Mouse (Mus musculus) hematopoietic stem cell, adult 5-6 weeks (primary cell): Measurements from ENCODE around the gene Clasp2. TPM values are rescaled to one million over a fixed set of nuclear protein-coding genes. Genes with fewer than 3 reads are reported as not detected.
"Not testable (repeated sequence)": the region's sequence is repeated elsewhere in the genome, so short reads cannot be mapped to it uniquely, and the experiment has no call there.

Experiments
- ATAC-seq, 2 experiments: fragments of 125-278 bp in 1 of 2; replicated peaks in 1 of 2; 2 replicates each; pipeline ENCODE4 v1.8.0; 2016 to 2017; ENCODE audit warnings: inconsistent platforms in 2 of 2, mild to moderate bottlenecking in 2 of 2, moderate number of reproducible peaks in 2 of 2, low read depth in 1 of 2, moderate TSS enrichment in 1 of 2; ENCODE audit not compliant: low FRiP score in 2 of 2, poor library complexity in 2 of 2, severe bottlenecking in 2 of 2, insufficient read depth in 1 of 2, low TSS enrichment in 1 of 2
- total RNA-seq: library from RNA; stranded (forward); fragments of 172-1452, 232-1000 nt; gene quantifications from 2 replicates; pipeline ENCODE4 v1.2.3, GENCODE M21; 2017

Clasp2 gene
- total RNA-seq, 1 experiment from 2014 or later: 37.7 TPM

DNA sequence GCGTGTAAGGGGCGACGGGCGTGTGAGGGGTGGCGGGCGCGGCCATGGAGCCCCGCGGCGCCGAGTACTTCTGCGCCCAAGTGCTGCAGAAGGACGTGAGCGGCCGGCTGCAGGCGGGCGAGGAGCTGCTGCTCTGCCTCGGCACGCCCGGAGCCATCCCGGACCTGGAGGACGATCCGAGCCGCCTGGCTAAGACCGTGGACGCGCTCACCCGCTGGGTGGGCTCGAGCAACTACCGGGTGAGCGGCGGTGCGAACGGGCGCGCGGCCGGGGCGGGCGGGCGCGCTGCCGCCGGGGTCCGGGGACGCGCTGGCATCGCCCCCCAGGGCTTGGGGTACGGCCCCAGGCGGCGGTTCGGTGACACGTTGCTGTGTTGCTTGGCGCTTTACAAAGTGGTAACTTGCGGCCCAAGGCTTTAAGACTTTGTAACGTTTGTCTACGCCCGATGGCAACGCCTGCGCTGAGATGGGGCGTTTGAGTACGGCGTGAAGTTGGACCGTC, 414 bp downstream of the Clasp2 start:
- peak; percentile 29 to 33; a peak in 2 of 4 replicates for ATAC-seq

DNA sequence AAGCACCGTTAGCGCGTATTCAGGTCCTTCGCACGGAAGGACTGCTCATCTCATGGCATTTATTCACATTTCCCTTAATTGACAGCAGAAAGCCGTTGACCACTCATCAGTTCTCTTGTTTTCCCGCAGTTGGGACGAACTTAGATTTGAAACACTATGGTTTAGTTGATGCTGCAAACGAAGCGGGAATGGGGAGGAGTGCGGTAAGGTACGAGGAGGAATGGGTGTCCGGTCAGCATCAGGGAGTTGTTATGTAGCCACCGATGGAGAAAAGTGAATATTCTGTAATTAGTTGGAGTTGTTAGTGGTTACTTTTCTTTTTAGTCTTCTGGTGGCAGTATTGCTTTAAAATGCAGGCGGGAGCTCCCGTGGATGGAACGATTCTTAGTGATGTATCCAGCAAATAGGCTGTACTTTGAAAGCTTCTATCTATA, 1.1 kb downstream of the Clasp2 start:
- peak in 1 of 2 experiments; percentile 30; a peak in 2 of 4 replicates for ATAC-seq

DNA sequence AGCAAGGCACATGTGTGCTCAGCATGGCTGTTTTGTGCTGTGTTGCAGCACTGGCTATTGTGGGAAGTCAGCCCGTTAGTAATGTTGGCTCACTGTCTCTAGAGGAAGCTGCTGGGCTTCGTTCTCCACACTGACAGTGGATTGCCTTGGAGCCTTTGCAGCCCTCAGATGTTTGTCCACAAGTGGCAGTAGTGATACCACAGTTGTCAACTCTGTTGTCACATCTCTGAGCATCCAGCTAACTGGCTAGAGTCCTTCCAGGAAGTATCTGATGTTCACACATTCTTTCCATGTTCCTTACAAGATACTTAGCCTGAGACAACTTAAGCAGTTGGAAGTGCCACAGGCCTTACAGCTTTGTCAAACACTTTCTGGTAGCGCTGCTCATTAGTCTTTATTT, 2.0 kb downstream of the Clasp2 start:
- no peak; a peak in 1 of 4 replicates for ATAC-seq

DNA sequence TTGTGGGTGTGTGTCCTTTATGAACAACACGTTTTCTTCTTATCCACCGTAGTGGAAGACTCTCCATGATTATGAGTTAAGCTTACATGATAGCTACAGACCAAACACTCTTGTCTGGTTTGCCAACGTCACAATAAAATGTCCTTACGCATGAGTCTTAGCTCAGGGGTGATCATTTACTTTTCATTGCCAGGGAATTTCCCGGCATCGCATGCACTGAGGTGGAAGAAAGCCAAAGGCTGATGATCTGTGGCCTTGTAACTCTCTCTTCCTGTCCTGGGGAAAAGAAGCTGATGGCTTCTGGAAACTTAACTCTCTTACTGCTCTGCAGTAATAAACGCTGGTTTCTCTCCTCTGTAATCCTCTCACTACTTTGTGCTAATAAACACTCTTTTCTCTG, 8.1 kb downstream of the Clasp2 start:
- no peak for ATAC-seq

DNA sequence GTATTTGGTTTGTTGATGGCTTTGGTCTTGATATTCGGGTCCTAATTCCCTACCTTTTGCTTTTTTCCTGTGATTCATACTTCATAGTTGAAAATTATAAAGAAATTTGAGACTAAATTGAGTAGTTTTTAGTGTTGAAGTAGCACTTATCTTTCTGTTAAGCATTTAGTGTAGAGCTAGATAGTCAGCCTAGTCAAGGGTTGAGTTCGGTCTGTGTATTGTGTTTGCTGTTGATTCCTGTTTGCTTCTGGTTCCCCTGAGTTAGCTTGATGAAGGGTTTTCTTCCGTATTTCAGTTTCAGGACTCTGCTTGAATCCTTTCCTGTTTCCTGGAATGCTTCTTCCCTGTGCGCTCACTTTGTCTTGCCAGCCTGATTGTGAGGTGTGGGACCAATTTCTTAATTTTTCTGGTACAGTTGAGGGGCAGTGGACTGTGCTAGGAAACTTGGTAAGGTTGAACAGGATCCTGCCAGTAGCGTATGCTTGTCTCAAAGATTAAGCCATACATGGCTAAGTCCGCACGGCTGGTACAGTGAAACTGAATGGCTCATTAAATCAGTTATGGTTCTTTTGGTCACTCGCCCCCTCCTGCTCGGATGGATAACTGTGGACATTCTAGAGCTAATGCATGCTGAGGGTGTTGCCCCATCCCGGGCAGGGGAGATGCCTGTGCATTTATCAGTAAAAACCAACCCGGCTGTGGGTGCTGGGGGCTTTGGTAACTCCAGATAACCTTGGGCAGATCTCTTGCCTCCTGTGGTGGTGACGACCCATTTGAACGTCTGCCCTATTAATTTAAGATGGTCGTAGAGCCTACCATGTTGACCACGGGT, 14.8 kb downstream of the Clasp2 start:
- ATAC-seq: peak in 1 of 2 experiments; percentile 32; a peak in 1 of 4 replicates

DNA sequence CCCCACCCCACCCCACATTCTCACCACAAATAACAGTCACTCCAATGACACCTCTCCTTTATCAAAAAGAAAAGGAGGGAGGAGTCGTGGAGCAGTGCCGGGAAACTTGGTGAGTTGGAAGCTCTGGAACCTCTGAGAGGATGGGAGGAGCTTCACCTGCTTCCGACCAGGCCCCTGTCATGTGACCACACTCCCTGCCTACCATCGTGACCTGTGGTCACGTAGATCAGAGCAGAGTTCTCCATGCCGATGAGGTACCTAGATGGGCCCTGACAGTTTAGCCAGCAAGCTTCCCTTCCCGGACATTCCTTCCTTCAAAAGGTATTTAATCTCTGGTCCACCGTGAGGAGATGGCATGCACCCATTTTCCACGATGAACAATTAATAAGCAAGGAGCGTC, 17.2 kb downstream of the Clasp2 start:
- no peak for ATAC-seq

DNA sequence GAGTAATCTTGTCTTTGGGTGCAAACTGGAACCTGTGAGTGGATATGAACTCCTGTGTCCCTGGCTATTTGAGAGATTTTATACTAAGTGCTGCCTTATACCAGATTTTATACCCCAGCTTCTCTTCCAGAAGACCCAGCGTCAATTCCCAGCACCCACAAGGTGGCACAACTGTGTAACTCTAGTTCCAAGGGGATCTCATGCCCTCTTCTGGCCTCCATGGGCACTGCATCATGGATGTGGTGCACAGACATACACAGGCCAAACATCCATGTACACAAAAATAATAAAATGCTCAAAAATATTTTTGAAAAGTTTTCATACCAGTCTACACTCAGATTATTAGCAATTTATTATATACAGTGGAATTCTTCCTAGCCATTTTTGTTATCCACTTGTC, 18.4 kb downstream of the Clasp2 start:
- no peak for ATAC-seq

DNA sequence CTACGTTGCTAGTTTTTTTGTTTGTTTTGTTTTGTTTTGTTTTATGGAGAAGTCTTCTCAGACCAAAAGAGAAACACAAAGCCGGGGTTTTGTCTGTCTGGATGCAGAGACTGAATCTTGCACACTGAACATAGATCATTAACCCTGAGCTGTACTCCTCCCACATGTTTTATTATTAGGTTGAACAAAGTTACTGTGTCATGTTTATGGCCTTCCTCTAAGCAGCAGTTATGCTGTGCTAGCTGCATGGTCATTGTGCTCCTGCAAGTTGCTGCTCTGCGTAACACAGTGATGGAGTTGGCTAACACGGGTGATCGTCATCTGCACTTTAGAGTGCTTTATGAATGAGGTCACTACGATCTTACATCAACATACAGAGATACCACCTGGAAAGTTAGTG, 21.1 kb downstream of the Clasp2 start:
- ATAC-seq: no peak

DNA sequence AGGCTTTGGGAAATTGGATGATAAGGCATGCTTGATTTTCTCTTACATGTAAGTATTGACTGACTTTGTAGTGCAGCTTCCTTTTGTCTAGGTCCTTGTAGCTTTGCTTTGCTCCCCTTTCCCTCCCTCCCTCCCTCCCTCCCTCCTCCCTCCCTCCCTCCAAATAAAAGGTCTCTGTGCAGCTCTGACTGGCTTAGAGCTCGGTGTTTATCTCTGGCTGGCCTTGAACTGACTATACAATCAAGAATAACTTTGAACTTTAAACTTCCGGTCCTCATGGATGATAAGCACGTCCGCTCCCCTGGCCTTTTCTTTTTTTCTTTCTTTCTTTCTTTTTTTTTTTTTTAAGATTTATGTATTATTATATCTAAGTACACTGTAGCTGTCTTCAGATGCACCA, 21.9 kb downstream of the Clasp2 start:
- ATAC-seq: no peak

DNA sequence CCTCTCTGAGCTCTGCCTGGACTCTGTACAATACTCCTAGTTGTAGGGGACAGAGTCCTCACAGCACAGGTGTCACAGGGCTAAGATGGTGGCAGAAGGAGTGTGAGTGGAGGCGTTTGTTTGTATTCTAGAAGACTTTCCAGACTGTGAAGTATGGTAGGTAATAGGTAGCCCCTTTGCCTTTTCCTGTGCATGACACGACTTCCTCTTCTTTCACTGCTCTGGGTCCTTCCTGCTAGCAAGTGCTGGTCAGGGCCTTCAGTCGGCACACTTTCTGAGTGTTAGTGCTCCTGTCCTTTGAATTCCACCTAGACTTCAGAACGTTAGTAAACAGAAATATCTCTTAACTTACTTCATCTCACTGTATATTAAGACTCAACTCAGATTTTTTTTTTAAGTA, 29.4 kb downstream of the Clasp2 start:
- ATAC-seq: peak; percentile 62 to 69

DNA sequence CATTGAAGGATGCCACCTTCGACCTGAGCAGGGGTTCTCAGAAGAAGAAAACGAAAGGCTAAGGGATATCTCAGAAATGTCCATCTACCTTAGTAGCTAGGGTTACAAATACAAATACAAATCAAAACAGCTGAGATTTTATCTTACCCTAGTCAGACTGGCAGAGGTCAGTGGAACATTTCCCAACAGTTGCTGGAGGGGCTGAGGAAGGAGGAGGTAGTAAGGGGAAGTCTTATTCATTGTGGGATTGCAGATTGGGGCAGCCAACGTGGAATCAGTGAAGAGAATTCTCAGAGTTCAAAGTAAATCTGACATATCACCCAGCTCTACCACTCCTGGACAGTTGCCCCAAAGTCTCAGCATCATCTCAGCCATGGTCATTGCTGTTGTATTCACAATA, 39.6 kb downstream of the Clasp2 start:
- ATAC-seq: no peak; a peak in 1 of 4 replicates

DNA sequence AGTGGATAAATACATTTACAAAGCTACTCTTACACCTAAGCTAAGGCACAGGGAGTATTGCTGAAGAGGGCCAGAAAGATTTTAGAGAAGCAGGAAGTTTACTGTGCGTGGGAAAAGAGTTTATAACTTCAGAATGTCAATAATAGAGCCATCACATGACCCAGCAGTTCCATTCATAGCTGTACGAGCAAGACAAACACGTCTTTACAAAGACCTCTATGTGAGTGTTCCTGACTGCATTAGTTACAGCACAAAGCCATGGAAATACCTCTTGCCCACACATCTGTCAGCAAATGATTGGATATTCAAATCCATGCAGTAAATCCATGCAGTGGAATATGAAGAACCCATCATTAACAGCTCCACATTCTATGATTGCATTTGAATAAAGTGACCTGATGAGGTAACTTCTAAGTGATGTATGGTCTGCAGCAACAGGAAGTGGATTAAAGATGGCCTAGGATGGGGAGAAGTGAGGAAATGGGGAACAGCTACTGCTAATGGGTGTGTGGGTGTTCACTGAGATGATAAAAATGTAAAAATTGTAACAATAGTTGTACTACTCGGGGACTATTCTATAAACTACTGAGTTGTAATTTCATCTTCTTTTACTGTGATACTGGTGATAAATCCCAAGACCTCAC, 41.2 kb downstream of the Clasp2 start:
- ATAC-seq: no peak

DNA sequence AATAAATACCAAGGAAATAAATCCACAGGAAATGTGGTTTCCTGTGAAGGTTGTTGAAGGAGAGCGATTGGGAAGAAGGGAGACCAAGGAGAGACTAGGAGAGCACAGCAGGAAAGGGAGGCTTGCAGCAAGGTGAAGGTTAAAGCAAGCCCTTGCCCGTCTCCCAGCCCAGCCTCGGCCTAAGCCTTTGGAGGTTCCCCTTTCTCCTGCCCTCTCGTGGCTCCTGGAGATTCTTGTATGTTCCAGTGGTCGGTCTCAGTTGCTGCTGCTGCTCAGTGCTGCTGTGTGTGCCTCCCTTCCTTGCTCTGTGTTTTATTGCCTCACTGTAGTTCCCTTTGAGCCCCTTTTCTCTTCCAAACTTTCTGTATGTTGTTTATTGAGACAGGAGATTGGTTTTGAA, 42.4 kb downstream of the Clasp2 start:
- peak; percentile 64 to 77 for ATAC-seq

DNA sequence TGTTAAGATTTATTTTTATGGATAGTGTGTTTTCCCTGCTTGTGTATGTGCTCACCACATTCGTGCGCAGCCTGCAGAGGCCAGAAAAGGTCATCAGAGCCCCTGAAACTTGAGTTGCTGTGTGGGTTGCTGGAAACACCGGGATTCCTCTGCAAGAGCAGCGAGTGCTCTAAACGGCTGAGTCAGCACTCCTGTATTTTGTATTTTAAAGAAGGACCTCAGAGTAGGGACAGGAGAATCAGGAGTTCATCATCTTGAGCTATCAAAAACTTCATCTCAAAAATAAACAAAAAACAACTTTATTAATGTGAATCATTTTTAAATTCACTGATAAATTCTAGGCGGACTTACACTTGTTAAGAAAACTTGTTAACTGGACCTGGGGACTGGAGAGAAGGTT, 48.0 kb downstream of the Clasp2 start:
- not testable (repeated sequence) for ATAC-seq

DNA sequence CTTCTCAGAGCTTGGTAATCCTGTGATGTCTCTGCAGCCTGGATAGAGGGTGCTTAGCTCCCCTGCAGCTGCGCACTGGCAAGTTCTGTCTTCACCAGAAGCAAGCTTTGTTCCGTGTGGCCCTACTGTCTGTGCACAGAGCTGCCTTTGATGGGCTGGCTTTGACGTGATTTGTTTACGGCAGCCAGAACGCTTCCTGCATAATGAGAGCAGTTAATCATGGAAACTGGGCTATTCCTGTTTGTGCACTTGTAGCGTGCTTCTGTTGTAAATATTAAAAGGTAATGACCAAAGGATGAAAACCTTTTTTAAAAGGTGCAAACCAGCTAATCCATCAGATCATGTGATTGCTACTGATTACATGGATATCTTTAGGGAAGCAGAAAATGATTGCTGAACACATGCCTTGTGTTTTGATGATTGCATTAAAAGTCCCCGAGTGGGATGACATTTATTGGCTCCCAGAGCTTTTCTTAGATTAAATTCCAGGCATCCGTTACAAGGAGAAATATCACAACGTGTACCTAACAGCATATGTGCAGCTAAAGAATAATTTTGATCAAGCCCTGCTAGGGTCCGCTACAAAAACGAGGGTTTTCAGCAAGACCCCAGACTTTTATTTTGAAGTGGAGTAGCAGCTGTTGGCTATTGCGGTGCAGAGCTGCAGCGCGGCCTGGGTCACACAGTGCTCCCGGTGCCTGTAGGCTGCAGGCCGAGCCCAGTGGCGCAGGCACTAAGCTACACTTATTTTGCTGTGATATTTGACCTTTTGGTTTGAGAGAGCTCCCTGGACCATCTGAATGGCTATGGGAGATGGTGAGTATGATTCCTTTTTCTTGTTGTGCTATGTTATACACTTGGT, 51.6 kb downstream of the Clasp2 start:
- ATAC-seq: peak; percentile 95 to 97

DNA sequence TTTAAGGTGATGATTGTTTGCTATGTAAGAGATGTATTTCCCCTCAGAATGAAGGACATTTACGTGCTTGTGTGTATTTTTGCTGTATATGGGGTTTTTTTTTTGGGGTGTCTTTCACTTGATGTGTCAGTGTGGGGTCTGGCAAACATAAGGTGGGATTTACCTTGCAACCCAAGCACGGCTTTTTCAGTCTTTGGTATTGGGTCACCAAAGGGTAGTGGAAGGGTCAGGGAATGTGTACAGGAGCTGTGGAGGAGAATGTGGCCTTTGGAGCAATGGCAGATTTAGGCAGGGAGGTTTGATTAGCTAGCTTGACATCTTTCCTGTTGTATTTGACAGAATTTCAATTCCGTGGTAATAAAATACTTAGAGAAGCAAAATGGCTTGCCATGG, 52.2 kb downstream of the Clasp2 start:
- no peak for ATAC-seq

DNA sequence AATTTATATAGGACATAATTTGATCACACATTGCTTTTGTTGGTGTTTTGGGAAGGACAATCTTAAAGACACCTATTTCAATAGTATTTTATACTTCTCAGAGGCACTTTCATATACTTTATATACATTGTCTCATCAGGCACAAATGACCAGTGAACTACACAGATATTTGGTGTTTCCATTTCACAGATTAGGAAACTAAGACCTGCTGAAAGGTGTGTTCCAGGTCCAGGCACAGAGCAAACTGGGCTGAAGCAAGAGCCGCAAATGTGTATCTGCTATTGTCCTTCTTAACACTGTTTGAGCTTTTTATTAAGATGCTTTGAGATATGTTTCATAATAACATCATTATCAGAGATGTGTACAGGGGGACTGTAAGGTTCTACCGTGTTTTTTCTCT, 52.7 kb downstream of the Clasp2 start:
- ATAC-seq: no peak

DNA sequence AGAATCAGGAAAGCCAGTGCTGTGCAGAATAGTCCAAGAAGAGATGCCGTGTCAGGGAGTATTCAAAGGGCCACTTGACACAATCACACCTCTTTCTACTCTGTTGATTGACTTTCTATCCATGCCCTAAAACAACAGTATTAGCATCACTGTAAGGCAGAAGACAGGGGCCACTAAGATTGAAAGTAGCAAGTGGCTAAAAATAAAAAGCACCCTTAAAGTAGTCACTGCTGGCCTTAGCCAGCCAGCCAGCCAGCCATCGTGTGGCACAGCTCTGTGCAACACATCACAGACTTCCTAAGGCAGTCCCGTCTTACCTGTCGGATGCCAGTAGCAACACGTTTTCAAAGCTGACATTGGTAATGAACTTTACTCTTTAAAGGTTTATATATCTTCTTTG, 55.9 kb downstream of the Clasp2 start:
- ATAC-seq: no peak
